Mouse (Mus musculus) left cerebral cortex, postnatal 4 days (tissue): Measurements from ENCODE around the gene Emp1. TPM values are rescaled to one million over a fixed set of nuclear protein-coding genes. Genes with fewer than 3 reads are reported as not detected.
A peak's percentile ranks its signal among the peaks of the same experiment; 100 is the strongest.

ENCODE experiments used
- DNase-seq: peaks from one replicate; pipeline ENCODE4 v3.0.0-alpha.2; 2022
- intact Hi-C: fragments of 180-260 bp; cut with DNase I; formaldehyde crosslinking; loops from one replicate; pipeline ENCODE4 v1.15.1; 2025
- total RNA-seq, 2 experiments: library from RNA; stranded (reverse); gene quantifications; 2 replicates each; pipeline ENCODE4 v1.2.3; 2021

The Emp1 gene
- total RNA-seq, 2 experiments from 2014 or later, result 6.0 to 7.1 TPM

GRCm38 (mm10) chr6:135363344-135364040 is 1.1 kb downstream of the Emp1 start:
- intact Hi-C loops, result no loop called here
- no peak for DNase-seq

- DNase-seq, result no peak
- intact Hi-C loops, result no loop called here
Measured at GRCm38 (mm10) chr6:135364041-135364745, 1.8 kb downstream of the Emp1 start.

GRCm38 (mm10) chr6:135364891-135365301 is 2.6 kb downstream of the Emp1 start:
- intact Hi-C loops, result no loop called here
- peak; percentile 83 for DNase-seq

- DNase-seq, result no peak
- intact Hi-C loops, result no loop called here
Measured at GRCm38 (mm10) chr6:135365614-135366013, 3.3 kb downstream of the Emp1 start.

- peak; percentile 86 for DNase-seq
- intact Hi-C loops, result no loop called here
Measured at GRCm38 (mm10) chr6:135368230-135368629, 5.9 kb downstream of the Emp1 start.

GRCm38 (mm10) chr6:135369551-135369968 is 7.2 kb downstream of the Emp1 start:
- peak; percentile 51 for DNase-seq
- intact Hi-C loops, result no loop called here

- DNase-seq, result no peak
- intact Hi-C loops, result loop anchor here (10.0 kb wide), 1 partner anchor 216 kb away; no protein-coding TSS in a partner anchor
Measured at GRCm38 (mm10) chr6:135370954-135371353, 8.6 kb downstream of the Emp1 start.

GRCm38 (mm10) chr6:135373357-135373756 is 11.0 kb downstream of the Emp1 start:
- intact Hi-C loops, result loop anchor here (10.0 kb wide), 1 partner anchor 219 kb away; no protein-coding TSS in a partner anchor
- DNase-seq, result no peak

- DNase-seq, result no peak
Measured at GRCm38 (mm10) chr6:135375818-135376217, 13.5 kb downstream of the Emp1 start.

GRCm38 (mm10) chr6:135376248-135376647 is 13.9 kb downstream of the Emp1 start:
- intact Hi-C loops, result loop anchor here (5.0 to 10.0 kb wide), 3 partner anchors 129 to 289 kb away; no protein-coding TSS in a partner anchor
- DNase-seq, result no peak

More at GRCm38 (mm10) chr6:135375818-135376217, 13.5 kb downstream of the Emp1 start:
- intact Hi-C loops, result loop anchor here (5.0 to 10.0 kb wide), 3 partner anchors 129 to 289 kb away; no protein-coding TSS in a partner anchor

- peak; percentile 67 for DNase-seq
- intact Hi-C loops, result loop anchor here (5.0 to 10.0 kb wide), 3 partner anchors 130 to 290 kb away; no protein-coding TSS in a partner anchor
Measured at GRCm38 (mm10) chr6:135377583-135378319, 15.4 kb downstream of the Emp1 start.

- intact Hi-C loops, result no loop called here
- DNase-seq, result no peak
Measured at GRCm38 (mm10) chr6:135383919-135384318, 21.6 kb downstream of the Emp1 start.

- intact Hi-C loops, result no loop called here
- DNase-seq, result no peak
Measured at GRCm38 (mm10) chr6:135385738-135386459, 23.6 kb downstream of the Emp1 start.

- DNase-seq, result no peak
- intact Hi-C loops, result no loop called here
Measured at GRCm38 (mm10) chr6:135387653-135388052, 25.3 kb downstream of the Emp1 start.

- intact Hi-C loops, result no loop called here
- DNase-seq, result no peak
Measured at GRCm38 (mm10) chr6:135388711-135389110, 26.4 kb downstream of the Emp1 start.

GRCm38 (mm10) chr6:135390398-135390797 is 28.1 kb downstream of the Emp1 start:
- intact Hi-C loops, result no loop called here
- DNase-seq, result no peak

- DNase-seq, result no peak
Measured at GRCm38 (mm10) chr6:135395375-135395774, 33.0 kb downstream of the Emp1 start.

GRCm38 (mm10) chr6:135397089-135397488 is 34.7 kb downstream of the Emp1 start:
- intact Hi-C loops, result no loop called here
- no peak for DNase-seq

More at GRCm38 (mm10) chr6:135395375-135395774, 33.0 kb downstream of the Emp1 start:
- intact Hi-C loops, result no loop called here

GRCm38 (mm10) chr6:135397788-135398187 is 35.4 kb downstream of the Emp1 start:
- DNase-seq, result no peak
- intact Hi-C loops, result no loop called here

GRCm38 (mm10) chr6:135398801-135399200 is 36.5 kb downstream of the Emp1 start:
- DNase-seq, result no peak
- intact Hi-C loops, result no loop called here
